Mouse (Mus musculus) adrenal gland, postnatal 36 days (tissue): Measurements from ENCODE around the gene Sntg2. TPM values are rescaled to one million over a fixed set of nuclear protein-coding genes. Genes with fewer than 3 reads are reported as not detected.

Source experiments
- total RNA-seq, 2 experiments: library from RNA; stranded (reverse); gene quantifications; 2 replicates each; pipeline ENCODE4 v1.2.3; 2021

Sntg2 gene
- total RNA-seq, 2 experiments from 2014 or later, result 0.86 to 1.3 TPM

Other genes with a start within 250 kb of the Sntg2 start
- gene Tpo, start 240.8 kb downstream of the Sntg2 start, total RNA-seq, result not detected
- 10 to 100 TPM; 18.0 to 22.0 TPM for gene Tmem18, start 211.1 kb upstream of the Sntg2 start, total RNA-seq